Mouse (Mus musculus) embryonic facial prominence, embryonic 11.5 days (tissue): ENCODE measurements around the gene Tiam1. TPM values are rescaled to one million over a fixed set of nuclear protein-coding genes. Genes with fewer than 3 reads are reported as not detected.

ENCODE experiments used
- ATAC-seq: fragments of 200-750 bp; cut with Nextera tagmentation; replicated peaks from 2 replicates; pipeline ENCODE4 v1.8.0; 2017; ENCODE audit warnings: low read depth; ENCODE audit not compliant: insufficient number of reproducible peaks, low FRiP score, low TSS enrichment
- DNase-seq: peaks from one replicate; pipeline ENCODE4 v3.0.0-alpha.2; 2015; ENCODE audit warnings: low spot score
- H3K27ac ChIP-seq: fragments of 300-500 bp; sonication (generic); replicated peaks from 2 replicates; pipeline ENCODE4 v1.5.1; 2014; ENCODE audit warnings: mild to moderate bottlenecking, low read depth, low read length, control low read depth
- H3K27me3 ChIP-seq: fragments of 300-500 bp; sonication (generic); 2 replicates; pipeline ENCODE4 v1.6.1; 2014; ENCODE audit warnings: mild to moderate bottlenecking, low read length, moderate library complexity, mixed read lengths; ENCODE audit not compliant: control insufficient read depth, insufficient read depth
- H3K36me3 ChIP-seq: fragments of 300-500 bp; sonication (generic); replicated peaks from 2 replicates; pipeline ENCODE4 v1.6.1; 2014; ENCODE audit warnings: low read depth, mild to moderate bottlenecking, low read length, moderate library complexity, mixed read lengths; ENCODE audit not compliant: control insufficient read depth, insufficient read depth
- H3K4me1 ChIP-seq: fragments of 300-500 bp; sonication (generic); 2 replicates; pipeline ENCODE4 v1.6.1; 2014; ENCODE audit warnings: low read length, mixed read lengths; ENCODE audit not compliant: control insufficient read depth, insufficient read depth
- H3K4me2 ChIP-seq: fragments of 300-500 bp; sonication (generic); 2 replicates; pipeline ENCODE4 v1.6.1; 2014; ENCODE audit warnings: low read depth, mild to moderate bottlenecking, control low read depth, low read length, moderate library complexity
- H3K4me3 ChIP-seq: fragments of 300-500 bp; sonication (generic); 2 replicates; pipeline ENCODE4 v1.5.1; 2014; ENCODE audit warnings: low read depth, low read length, control low read depth
- H3K9ac ChIP-seq: fragments of 300-500 bp; sonication (generic); replicated peaks from 2 replicates; pipeline ENCODE4 v1.6.1; 2014; ENCODE audit warnings: mild to moderate bottlenecking, control low read depth, low read length
- H3K9me3 ChIP-seq: fragments of 300-500 bp; sonication (generic); replicated peaks from 2 replicates; pipeline ENCODE4 v1.6.1; 2016; ENCODE audit warnings: mild to moderate bottlenecking, low read length, inconsistent platforms, mixed read lengths; ENCODE audit not compliant: control insufficient read depth
- WGBS: fragments of 180-500 bp; shearing (Covaris S2); extraction: QIAGEN DNeasy Blood & Tissue Kit; methylation state at CpG from one replicate; pipeline ENCODE4 v1.1.7; 2014; 5-methylcytosine and 5-hydroxymethylcytosine counted together
- polyA plus RNA-seq: library from polyadenylated mRNA; unstranded; fragments of >200 nt; fragmentation: Nextera tagmentation; extraction: Ambion mirVana; gene quantifications from 2 replicates; pipeline ENCODE4 v1.2.1, GENCODE M21; 2014

The Tiam1 gene
- polyA plus RNA-seq, 1 experiment from 2014 or later: 33.8 TPM

- Histone ChIP-seq H3K27me3 (no peaks in the 10 kb centered on the region), H3K4me2 (no peak overlapping the region), H3K9ac (no peak overlapping the region), H3K4me1 (no peaks in the 10 kb centered on the region), H3K27ac (no peak overlapping the region), H3K4me3 (no peak overlapping the region), H3K36me3 (no peaks in the 10 kb centered on the region; the same call in 1 of the 2 replicates), H3K9me3 (no peaks in the 10 kb centered on the region)
- ATAC-seq (no peak), DNase-seq (no peak)
- WGBS: 89% methylated on average over 14 of the region's 14 CpGs
These were observed 222.2 kb downstream of the Tiam1 start for GRCm38 (mm10) chr16:89921370-89921769.

- Histone ChIP-seq H3K36me3 (no peaks in the 10 kb centered on the region; the same call in 1 of the 2 replicates), H3K9ac (no peak overlapping the region), H3K4me2 (no peak overlapping the region), H3K27me3 (no peaks in the 10 kb centered on the region), H3K27ac (no peak overlapping the region), H3K4me3 (no peak overlapping the region), H3K4me1 (no peaks in the 10 kb centered on the region), H3K9me3 (no peaks in the 10 kb centered on the region)
- WGBS: 77% methylated on average over 8 of the region's 8 CpGs
- no peak for DNase-seq
- no peak for ATAC-seq
These were observed 223.2 kb downstream of the Tiam1 start for GRCm38 (mm10) chr16:89920417-89920816.

DNA sequence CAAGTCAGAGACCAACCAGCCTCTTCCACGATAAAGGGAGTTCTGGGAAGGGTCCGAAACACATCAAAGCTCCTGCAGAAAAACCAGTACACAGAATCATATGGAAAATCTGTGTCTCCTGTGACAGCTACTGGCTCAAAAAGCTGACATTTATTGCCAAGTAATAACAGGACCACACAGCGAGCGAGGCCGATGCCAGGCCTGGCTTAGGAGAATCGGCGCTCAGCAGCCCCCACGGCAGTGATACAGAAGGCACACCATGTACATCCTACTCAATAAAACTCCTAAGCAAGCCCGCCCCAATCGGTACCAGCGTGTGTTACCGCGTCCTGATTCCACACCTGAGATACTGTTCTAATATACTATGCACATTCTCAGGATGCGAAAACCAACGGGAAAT lies 226.2 kb downstream of the Tiam1 start:
- H3K9me3 ChIP-seq: no peaks in the 10 kb centered on the region
- no peak overlapping the region for H3K4me2 ChIP-seq
- no peaks in the 10 kb centered on the region; the same call in 1 of the 2 replicates for H3K36me3 ChIP-seq
- no peaks in the 10 kb centered on the region for H3K4me1 ChIP-seq
- WGBS: 92% methylated on average over 15 of the region's 15 CpGs
- no peak overlapping the region for H3K27ac ChIP-seq
- DNase-seq (no peak), ATAC-seq (no peak)
- H3K9ac ChIP-seq: no peak overlapping the region
- H3K4me3 ChIP-seq: no peak overlapping the region
- H3K27me3 ChIP-seq: no peaks in the 10 kb centered on the region

DNA sequence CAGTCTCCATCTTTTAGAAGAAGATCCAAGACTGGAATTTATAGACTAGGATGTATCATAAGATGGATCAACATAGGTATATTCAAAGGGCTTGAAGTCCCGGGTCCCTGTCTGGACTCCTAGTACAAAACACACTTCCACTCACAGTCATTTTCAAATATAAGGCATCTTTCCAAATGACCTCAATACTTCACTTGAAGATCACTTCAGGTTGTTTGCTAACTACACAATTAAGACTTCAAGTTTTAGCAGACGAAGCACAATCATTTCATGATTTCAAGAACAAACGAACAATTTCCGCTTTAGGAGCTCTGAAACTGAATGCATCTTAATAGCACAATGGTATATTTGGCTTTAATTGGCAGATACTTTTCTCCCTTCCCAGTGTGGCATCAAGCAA lies 228.6 kb downstream of the Tiam1 start:
- no peaks in the 10 kb centered on the region for H3K4me1 ChIP-seq
- no peaks in the 10 kb centered on the region for H3K27me3 ChIP-seq
- H3K9ac ChIP-seq: no peak overlapping the region
- H3K4me3 ChIP-seq: no peak overlapping the region
- H3K4me2 ChIP-seq: no peak overlapping the region
- H3K9me3 ChIP-seq: no peaks in the 10 kb centered on the region
- no peak overlapping the region for H3K27ac ChIP-seq
- ATAC-seq (no peak), DNase-seq (no peak)
- 93% methylated on average over 4 of the region's 4 CpGs for WGBS
- no peaks in the 10 kb centered on the region for H3K36me3 ChIP-seq

GRCm38 (mm10) chr16:89912686-89913375 lies 230.7 kb downstream of the Tiam1 start:
- ATAC-seq (no peak), DNase-seq (no peak)
- Histone ChIP-seq H3K9me3 (no peaks in the 10 kb centered on the region), H3K4me3 (no peak overlapping the region), H3K4me1 (no peaks in the 10 kb centered on the region), H3K9ac (no peak overlapping the region), H3K27ac (no peak overlapping the region), H3K4me2 (no peak overlapping the region), H3K36me3 (no peaks in the 10 kb centered on the region), H3K27me3 (no peaks in the 10 kb centered on the region)
- WGBS: 80% methylated on average over 8 of the region's 8 CpGs

DNA sequence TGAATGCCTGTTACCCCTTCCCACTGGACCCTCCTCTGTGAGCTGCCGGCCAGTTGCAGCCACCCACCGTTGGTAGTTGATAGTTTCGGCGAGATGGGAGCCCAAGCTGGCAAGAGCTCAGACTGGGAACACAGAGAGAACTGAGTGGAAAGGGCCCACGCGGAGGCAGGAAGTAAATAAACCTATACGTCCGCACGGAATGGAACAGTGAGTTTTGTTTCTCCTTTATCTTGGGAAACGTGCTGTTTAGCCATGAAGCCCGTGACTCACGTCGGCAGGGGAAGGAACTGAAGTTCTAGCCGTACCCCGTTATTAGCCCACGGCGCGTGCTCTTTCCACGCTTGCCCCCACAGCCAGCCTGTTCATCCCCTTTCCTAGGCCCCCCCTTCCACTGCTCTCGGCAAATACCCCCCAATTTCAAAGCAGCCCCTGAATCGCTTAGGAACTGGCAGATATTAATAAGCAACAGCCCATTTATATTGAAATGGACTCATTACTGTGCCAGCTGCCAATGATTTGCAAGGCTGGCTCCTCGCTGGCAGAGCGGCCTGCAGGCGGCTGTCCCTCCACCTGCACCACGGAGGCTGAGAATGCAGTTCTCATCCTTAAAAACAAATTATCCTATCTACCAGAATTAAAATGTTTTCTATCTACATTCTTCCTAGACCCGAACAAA lies 234.0 kb downstream of the Tiam1 start:
- Histone ChIP-seq H3K27ac (no peak overlapping the region), H3K36me3 (no peaks in the 10 kb centered on the region), H3K4me2 (no peak overlapping the region), H3K27me3 (no peaks in the 10 kb centered on the region), H3K4me3 (no peak overlapping the region), H3K4me1 (no peaks in the 10 kb centered on the region), H3K9me3 (no peaks in the 10 kb centered on the region), H3K9ac (no peak overlapping the region)
- DNase-seq (no peak), ATAC-seq (no peak)
- WGBS: 74% methylated on average over 26 of the region's 26 CpGs

- DNase-seq: no peak
- H3K4me2 ChIP-seq: no peak overlapping the region
- H3K27ac ChIP-seq: no peak overlapping the region
- no peak overlapping the region for H3K4me3 ChIP-seq
- no peak overlapping the region for H3K9ac ChIP-seq
- H3K4me1 ChIP-seq: no peaks in the 10 kb centered on the region
- H3K36me3 ChIP-seq: no peaks in the 10 kb centered on the region
- ATAC-seq: no peak
- H3K9me3 ChIP-seq: no peaks in the 10 kb centered on the region
- no peaks in the 10 kb centered on the region for H3K27me3 ChIP-seq
- 71% methylated on average over 9 of the region's 9 CpGs for WGBS
These were observed 235.9 kb downstream of the Tiam1 start for GRCm38 (mm10) chr16:89907651-89908050.

- H3K27me3 ChIP-seq: no peaks in the 10 kb centered on the region
- no peaks in the 10 kb centered on the region for H3K9me3 ChIP-seq
- no peak overlapping the region for H3K4me3 ChIP-seq
- 90% methylated on average over 7 of the region's 7 CpGs for WGBS
- no peak overlapping the region for H3K9ac ChIP-seq
- H3K4me1 ChIP-seq: no peaks in the 10 kb centered on the region
- DNase-seq (no peak), ATAC-seq (no peak)
- H3K4me2 ChIP-seq: no peak overlapping the region
- no peak overlapping the region for H3K27ac ChIP-seq
- H3K36me3 ChIP-seq: no peaks in the 10 kb centered on the region
These were observed 236.7 kb downstream of the Tiam1 start for GRCm38 (mm10) chr16:89906909-89907308.
